Mouse (Mus musculus) MEL (cell line): Measurements from ENCODE around the gene She. TPM values are rescaled to one million over a fixed set of nuclear protein-coding genes. Genes with fewer than 3 reads are reported as not detected.

ENCODE experiments used
- DNase-seq: peaks from one replicate; pipeline ENCODE4 v3.0.0; 2011; ENCODE audit warnings: low read depth, low spot score
- H3K27ac ChIP-seq: 2 replicates; pipeline ENCODE4 v1.5.1; 2012; ENCODE audit warnings: low read depth, mild to moderate bottlenecking, control low read depth, low read length, moderate library complexity; ENCODE audit not compliant: control insufficient read depth
- H3K27me3 ChIP-seq, 2 experiments: fragments of 150-350 bp in 1 of 2; sonication (generic) in 1 of 2; 2 replicates each; pipeline ENCODE4 v1.6.1; 2012; ENCODE audit warnings: low read length in 2 of 2, mild to moderate bottlenecking in 2 of 2, improper control_type of control experiment in 1 of 2, moderate library complexity in 1 of 2; ENCODE audit not compliant: insufficient read depth in 2 of 2, control insufficient read depth in 1 of 2
- H3K36me3 ChIP-seq, 2 experiments: 2 replicates each; pipeline ENCODE4 v1.6.1; 2012 to 2014; ENCODE audit warnings: low read length in 2 of 2, improper control_type of control experiment in 1 of 2, inconsistent platforms in 1 of 2, mild to moderate bottlenecking in 1 of 2; ENCODE audit not compliant: insufficient read depth in 2 of 2, control insufficient read depth in 1 of 2
- H3K4me1 ChIP-seq, 2 experiments: fragments of 150-350 bp in 1 of 2; sonication (generic) in 1 of 2; 2 replicates each; pipeline ENCODE4 v1.6.1; 2012; ENCODE audit warnings: low read length in 2 of 2, improper control_type of control experiment in 1 of 2, mild to moderate bottlenecking in 1 of 2; ENCODE audit not compliant: insufficient read depth in 2 of 2, control insufficient read depth in 1 of 2
- H3K4me3 ChIP-seq, 2 experiments: fragments of 150-350 bp in 1 of 2; sonication (generic) in 1 of 2; 2 replicates each; pipeline ENCODE4 v1.5.1; 2012; ENCODE audit warnings: low read depth in 2 of 2, low read length in 2 of 2, mild to moderate bottlenecking in 2 of 2, moderate library complexity in 2 of 2, control low read depth in 1 of 2, improper control_type of control experiment in 1 of 2; ENCODE audit not compliant: control insufficient read depth in 1 of 2, insufficient read depth in 1 of 2
- H3K79me2 ChIP-seq: 2 replicates; pipeline ENCODE4 v1.6.1; 2012; ENCODE audit warnings: mild to moderate bottlenecking, low read length, moderate library complexity; ENCODE audit not compliant: control insufficient read depth, poor library complexity, insufficient read depth
- H3K9ac ChIP-seq: 2 replicates; pipeline ENCODE4 v1.6.1; 2012; ENCODE audit warnings: low read depth, mild to moderate bottlenecking, control low read depth, low read length, moderate library complexity; ENCODE audit not compliant: control insufficient read depth, poor library complexity, severe bottlenecking
- H3K9me3 ChIP-seq: fragments of 150-350 bp; sonication (generic); replicated peaks from 2 replicates; pipeline ENCODE4 v1.6.1; 2012; ENCODE audit warnings: mild to moderate bottlenecking, low read length, improper control_type of control experiment, moderate library complexity; ENCODE audit not compliant: insufficient read depth
- CHD1 ChIP-seq: IDR thresholded peaks from 2 replicates; pipeline ENCODE4 v1.6.1; 2012; ENCODE audit warnings: low read depth, mild to moderate bottlenecking, inconsistent platforms, low read length, improper control_type of control experiment
- E2F4 ChIP-seq: IDR thresholded peaks from 2 replicates; pipeline ENCODE4 v1.6.1; 2011; ENCODE audit warnings: low read depth, low read length, improper control_type of control experiment, borderline replicate concordance
- ELF1 ChIP-seq: IDR thresholded peaks from 2 replicates; pipeline ENCODE4 v1.6.1; 2014; ENCODE audit warnings: low read depth, mild to moderate bottlenecking, inconsistent platforms, low read length, improper control_type of control experiment, moderate library complexity
- GABPA ChIP-seq: IDR thresholded peaks from 2 replicates; pipeline ENCODE4 v1.6.1; 2012; ENCODE audit warnings: low read depth, mild to moderate bottlenecking, inconsistent platforms, low read length, improper control_type of control experiment, moderate library complexity
- GATA1 ChIP-seq: IDR thresholded peaks from 2 replicates; pipeline ENCODE4 v1.6.1; 2011; ENCODE audit warnings: low read depth, low read length, improper control_type of control experiment
- JUND ChIP-seq: IDR thresholded peaks from 2 replicates; pipeline ENCODE4 v1.6.1; 2011; ENCODE audit warnings: low read depth, mild to moderate bottlenecking, improper control_type of control experiment, low read length
- KAT2A ChIP-seq: conservative IDR thresholded peaks from 2 replicates; pipeline ENCODE4 v1.6.1; 2012; ENCODE audit warnings: low read depth, low read length, improper control_type of control experiment, inconsistent platforms
- MAX ChIP-seq: IDR thresholded peaks from 2 replicates; pipeline ENCODE4 v1.6.1; 2011; ENCODE audit warnings: low read length, improper control_type of control experiment
- MAZ ChIP-seq: IDR thresholded peaks from 2 replicates; pipeline ENCODE4 v1.6.1; 2012; ENCODE audit warnings: low read depth, mild to moderate bottlenecking, inconsistent platforms, low read length, improper control_type of control experiment
- MYC ChIP-seq: IDR thresholded peaks from 2 replicates; pipeline ENCODE4 v1.6.1; 2011; ENCODE audit warnings: low read depth, mild to moderate bottlenecking, low read length, improper control_type of control experiment, moderate library complexity
- NELFE ChIP-seq: IDR thresholded peaks from 2 replicates; pipeline ENCODE4 v1.6.1; 2011; ENCODE audit warnings: low read depth, low read length, improper control_type of control experiment
- POLR2AphosphoS2 ChIP-seq: IDR thresholded peaks from 2 replicates; pipeline ENCODE4 v1.6.1; 2011; ENCODE audit warnings: low read length, improper control_type of control experiment
- RAD21 ChIP-seq: IDR thresholded peaks from 2 replicates; pipeline ENCODE4 v1.6.1; 2011; ENCODE audit warnings: mild to moderate bottlenecking, low read depth, low read length, improper control_type of control experiment
- TAL1 ChIP-seq: IDR thresholded peaks from 2 replicates; pipeline ENCODE4 v1.6.1; 2012; ENCODE audit warnings: mild to moderate bottlenecking, inconsistent platforms, low read length, moderate library complexity, mixed read lengths
- TCF12 ChIP-seq: IDR thresholded peaks from 2 replicates; pipeline ENCODE4 v1.6.1; 2014; ENCODE audit warnings: low read depth, mild to moderate bottlenecking, inconsistent platforms, low read length, improper control_type of control experiment, moderate library complexity
- UBTF ChIP-seq: IDR thresholded peaks from 2 replicates; pipeline ENCODE4 v1.6.1; 2012; ENCODE audit warnings: low read depth, mild to moderate bottlenecking, inconsistent platforms, low read length, improper control_type of control experiment, moderate library complexity, borderline replicate concordance; ENCODE audit not compliant: insufficient read depth
- USF1 ChIP-seq: IDR thresholded peaks from 2 replicates; pipeline ENCODE4 v1.6.1; 2014; ENCODE audit warnings: low read depth, mild to moderate bottlenecking, inconsistent platforms, low read length, improper control_type of control experiment, moderate library complexity
- USF2 ChIP-seq, 2 experiments: IDR thresholded peaks; 2 replicates each; pipeline ENCODE4 v1.6.1; 2011 to 2012; ENCODE audit warnings: improper control_type of control experiment in 2 of 2, low read length in 2 of 2, borderline replicate concordance in 1 of 2, inconsistent platforms in 1 of 2, low read depth in 1 of 2, mild to moderate bottlenecking in 1 of 2; ENCODE audit not compliant: insufficient read depth in 1 of 2
- ZC3H11A ChIP-seq: IDR thresholded peaks from 2 replicates; pipeline ENCODE4 v1.6.1; 2012; ENCODE audit warnings: low read depth, mild to moderate bottlenecking, inconsistent platforms, low read length, improper control_type of control experiment
- ZMIZ1 ChIP-seq: IDR thresholded peaks from 2 replicates; pipeline ENCODE4 v1.6.1; 2012; ENCODE audit warnings: low read depth, mild to moderate bottlenecking, inconsistent platforms, low read length, improper control_type of control experiment, moderate library complexity
- ZNF384 ChIP-seq: IDR thresholded peaks from 2 replicates; pipeline ENCODE4 v1.6.1; 2012; ENCODE audit warnings: low read depth, mild to moderate bottlenecking, inconsistent platforms, low read length, improper control_type of control experiment
- polyA plus RNA-seq, 2 experiments: library from polyadenylated mRNA; stranded (reverse) in 1 of 2; unstranded in 1 of 2; fragments of >175 nt in 1 of 2; fragments of >200 nt in 1 of 2; gene quantifications; 2 replicates each; pipeline versions ENCODE4 v1.2.1 to v1.2.4; 2012; ENCODE audit warnings: low replicate concordance in 2 of 2, low read depth in 1 of 2; ENCODE audit not compliant: insufficient read length in 2 of 2, insufficient read depth in 1 of 2, missing spikeins in 1 of 2
- total RNA-seq: library from RNA; depleted of rRNA; stranded (reverse); fragments of 300-350 nt; gene quantifications from 2 replicates; pipeline ENCODE4 v1.2.3, GENCODE M21; 2012

She gene
- total and polyA plus RNA-seq, 3 experiments = 3.3 to 3.5 TPM; not detected in 1

DNA sequence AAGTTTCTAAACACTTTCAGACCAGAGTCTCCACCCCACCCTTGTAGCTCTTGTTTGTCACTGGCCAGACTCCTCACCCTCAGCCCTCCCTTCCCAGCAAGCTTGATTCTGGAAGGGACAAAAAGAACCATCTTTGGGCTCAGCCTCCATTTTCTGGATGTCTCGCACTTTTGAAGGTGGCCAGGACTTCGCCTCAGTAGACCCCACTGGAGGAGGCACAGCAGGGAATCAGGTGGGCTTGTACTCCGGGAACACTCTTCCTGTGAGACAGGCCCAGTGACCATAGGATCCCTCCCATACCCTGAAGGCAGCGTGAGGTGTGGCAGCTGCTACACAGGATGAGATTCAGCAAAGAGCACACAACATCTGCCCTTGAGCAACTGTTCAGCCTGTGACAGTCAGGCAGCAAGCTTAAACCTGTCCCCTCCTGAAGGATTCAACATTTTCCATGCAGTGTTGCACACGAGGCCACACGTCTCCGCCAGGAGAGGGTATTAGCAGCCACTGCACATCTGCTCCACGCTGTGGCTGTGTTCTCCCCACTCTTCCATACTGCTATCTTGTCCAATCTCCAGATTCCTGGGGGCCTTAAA lies 66.1 kb downstream of the She start:
- DNase-seq = no peak
- Histone ChIP-seq H3K9ac (no peak overlapping the region), H3K36me3 (peaks cover 0 to 12% of the 10 kb centered on the region in 2 experiments; a peak in 2 of 4 replicates), H3K4me3 (no peak overlapping the region), H3K27me3 (no peaks in the 10 kb centered on the region), H3K79me2 (no peaks in the 10 kb centered on the region), H3K9me3 (no peaks in the 10 kb centered on the region), H3K4me1 (peaks cover 3 to 24% of the 10 kb centered on the region in 2 experiments; a peak in 3 of 4 replicates), H3K27ac (no peak overlapping the region)
- TF ChIP-seq ZC3H11A (no peak), TAL1 (no peak), CHD1 (no peak), NELFE (no peak), TCF12 (no peak), ZMIZ1 (no peak), USF1 (no peak), GABPA (no peak), JUND (no peak), UBTF (no peak), ELF1 (no peak), E2F4 (no peak), MAZ (no peak), MAX (no peak), KAT2A (no peak), ZNF384 (no peak), USF2 (IDR thresholded peaks at IDR 0.05; ENCODE audit: borderline replicate concordance in 1 of 2, insufficient read depth in 1 of 2, low read depth in 1 of 2, low read length in 2 of 2) (no peak), POLR2AphosphoS2 (no peak)

DNA sequence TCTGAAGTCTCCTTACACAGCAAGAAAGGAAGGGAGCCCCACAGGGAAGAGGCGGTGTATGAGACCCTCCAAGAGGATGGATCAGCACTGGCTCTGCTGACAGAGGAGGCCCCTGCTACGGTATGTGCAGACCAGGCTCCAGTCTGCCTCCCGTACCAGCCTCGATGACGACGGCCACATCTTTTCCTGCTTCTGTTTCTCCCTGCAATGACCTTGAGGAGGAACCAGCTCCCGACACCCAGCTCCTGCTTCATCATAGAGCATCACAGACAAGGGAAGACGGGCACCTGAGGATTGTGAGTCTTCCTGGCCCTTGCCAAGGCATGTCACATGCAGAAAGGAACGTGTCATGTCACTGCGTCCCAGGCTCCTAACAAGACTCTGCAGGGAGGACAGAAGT lies 66.8 kb downstream of the She start:
- Histone ChIP-seq H3K27ac (no peak overlapping the region), H3K4me1 (peaks cover 0 to 17% of the 10 kb centered on the region in 2 experiments; a peak in 3 of 4 replicates), H3K9ac (no peak overlapping the region), H3K9me3 (no peaks in the 10 kb centered on the region), H3K79me2 (no peaks in the 10 kb centered on the region), H3K4me3 (no peak overlapping the region), H3K27me3 (no peaks in the 10 kb centered on the region), H3K36me3 (peaks cover 0 to 9% of the 10 kb centered on the region in 2 experiments; a peak in 2 of 4 replicates)
- DNase-seq = no peak
- TF ChIP-seq GATA1 (no peak), RAD21 (no peak), POLR2AphosphoS2 (no peak), MYC (no peak), USF1 (no peak), MAZ (no peak)
